Mouse (Mus musculus): ENCODE measurements around the gene Tceal1. TPM values are rescaled to one million over a fixed set of nuclear protein-coding genes. Genes with fewer than 3 reads are reported as not detected.

The Tceal1 gene
- polyA plus RNA-seq, 1 experiment = 1.1 TPM

GRCm38 (mm10) chrX:136742241-136742640 is 34.5 kb downstream of the Tceal1 start:
- Histone ChIP-seq H3K36me3 (ENCODE audit: control insufficient read depth, insufficient read depth) (peaks cover 16% of the 10 kb centered on the region), H3K27me3 (ENCODE audit: control insufficient read depth, insufficient read depth, insufficient read length) (no peaks in the 10 kb centered on the region), H3K79me2 (ENCODE audit: control insufficient read depth, insufficient read depth) (peaks cover 38% of the 10 kb centered on the region), H3K4me3 (peak overlapping the region; percentile 78), H3K4me2 (ENCODE audit: low read depth) (peak overlapping the region; percentile 84), H3ac (ENCODE audit: control insufficient read depth, insufficient read length) (no peak overlapping the region)
- no peak for TF ChIP-seq E2F4 (IDR thresholded peaks at IDR 0.05; ENCODE audit: insufficient read depth)
- no peak for TF ChIP-seq POLR2A (IDR thresholded peaks at IDR 0.05; ENCODE audit: insufficient read length, low read depth)

GRCm38 (mm10) chrX:136742661-136743103 is 34.9 kb downstream of the Tceal1 start:
- Histone ChIP-seq H3K27me3 (ENCODE audit: control insufficient read depth, insufficient read depth, insufficient read length) (no peaks in the 10 kb centered on the region), H3K36me3 (ENCODE audit: control insufficient read depth, insufficient read depth) (peaks cover 12% of the 10 kb centered on the region), H3K4me3 (peak overlapping the region; percentile 78), H3K79me2 (ENCODE audit: control insufficient read depth, insufficient read depth) (peaks cover 33% of the 10 kb centered on the region), H3ac (ENCODE audit: control insufficient read depth, insufficient read length) (no peak overlapping the region), H3K4me2 (ENCODE audit: low read depth) (peak overlapping the region; percentile 84)
- TF ChIP-seq POLR2AphosphoS2 (IDR thresholded peaks at IDR 0.05; ENCODE audit: insufficient read length, low read depth) (no peak), CEBPB (IDR thresholded peaks at IDR 0.05; ENCODE audit: insufficient read depth, poor library complexity, severe bottlenecking) (no peak), MYOD1 (IDR thresholded peaks at IDR 0.05; ENCODE audit: control insufficient read depth in 1 of 3, insufficient read length in 2 of 3, low read depth in 2 of 3) (no peak), E2F4 (IDR thresholded peaks at IDR 0.05; ENCODE audit: insufficient read depth) (no peak), TCF3 (IDR thresholded peaks at IDR 0.05; ENCODE audit: insufficient read length, low read depth) (no peak), TCF12 (IDR thresholded peaks at IDR 0.05; ENCODE audit: insufficient read depth, poor library complexity, severe bottlenecking) (no peak), USF1 (IDR thresholded peaks at IDR 0.05; ENCODE audit: low read depth) (no peak), REST (IDR thresholded peaks at IDR 0.05; ENCODE audit: insufficient read depth, insufficient read length) (no peak), POLR2A (IDR thresholded peaks at IDR 0.05; ENCODE audit: insufficient read length, low read depth) (no peak), MYOG (IDR thresholded peaks at IDR 0.05; ENCODE audit: control insufficient read depth in 1 of 3, insufficient read depth in 1 of 3, insufficient read length in 2 of 3, low read depth in 2 of 3) (no peak)

- Histone ChIP-seq H3K4me3 (peak within 1 kb of the TSS; percentile 78), H3K79me2 (ENCODE audit: control insufficient read depth, insufficient read depth) (peaks cover 25% of the 10 kb centered on the region), H3K27me3 (ENCODE audit: control insufficient read depth, insufficient read depth, insufficient read length) (no peaks in the 10 kb centered on the region), H3ac (ENCODE audit: control insufficient read depth, insufficient read length) (no peak within 1 kb of the TSS), H3K36me3 (ENCODE audit: control insufficient read depth, insufficient read depth) (peaks cover 4% of the 10 kb centered on the region), H3K4me2 (ENCODE audit: low read depth) (peak within 1 kb of the TSS; percentile 84)
- no peak for TF ChIP-seq TCF3 (IDR thresholded peaks at IDR 0.05; ENCODE audit: insufficient read length, low read depth)
- no peak for TF ChIP-seq CEBPB (IDR thresholded peaks at IDR 0.05; ENCODE audit: insufficient read depth, poor library complexity, severe bottlenecking)
Measured at GRCm38 (mm10) chrX:136743459-136743858, 35.7 kb downstream of the Tceal1 start, which contains the start of gene Morf4l2. Gene Morf4l2 (minus strand): TSS chrX:136743690.

GRCm38 (mm10) chrX:136744663-136745062 is 36.9 kb downstream of the Tceal1 start:
- H3K27me3 ChIP-seq (ENCODE audit: control insufficient read depth, insufficient read depth, insufficient read length) = no peaks in the 10 kb centered on the region
- no peak for TF ChIP-seq E2F4 (IDR thresholded peaks at IDR 0.05; ENCODE audit: insufficient read depth)
- TF ChIP-seq MAX (IDR thresholded peaks at IDR 0.05; ENCODE audit: low read depth) = no peak
- no peak for TF ChIP-seq POLR2A (IDR thresholded peaks at IDR 0.05; ENCODE audit: insufficient read length, low read depth)
- no peak for TF ChIP-seq REST (IDR thresholded peaks at IDR 0.05; ENCODE audit: insufficient read depth, insufficient read length)
- no peak for TF ChIP-seq USF1 (IDR thresholded peaks at IDR 0.05; ENCODE audit: low read depth)
- no peak for TF ChIP-seq TCF3 (IDR thresholded peaks at IDR 0.05; ENCODE audit: insufficient read length, low read depth)
- no peak for TF ChIP-seq TCF12 (IDR thresholded peaks at IDR 0.05; ENCODE audit: insufficient read depth, poor library complexity, severe bottlenecking)
- TF ChIP-seq POLR2AphosphoS2 (IDR thresholded peaks at IDR 0.05; ENCODE audit: insufficient read length, low read depth) = no peak
- no peak for TF ChIP-seq SRF (IDR thresholded peaks at IDR 0.05; ENCODE audit: control insufficient read depth, insufficient read length, low read depth)
- TF ChIP-seq MYOG (IDR thresholded peaks at IDR 0.05; ENCODE audit: control insufficient read depth in 1 of 3, insufficient read depth in 1 of 3, insufficient read length in 2 of 3, low read depth in 2 of 3) = no peak
- TF ChIP-seq CEBPB (IDR thresholded peaks at IDR 0.05; ENCODE audit: insufficient read depth, poor library complexity, severe bottlenecking) = no peak
- no peak for TF ChIP-seq MYOD1 (IDR thresholded peaks at IDR 0.05; ENCODE audit: control insufficient read depth in 1 of 3, insufficient read length in 2 of 3, low read depth in 2 of 3)
- H3ac ChIP-seq (ENCODE audit: control insufficient read depth, insufficient read length) = no peak overlapping the region
- H3K79me2 ChIP-seq (ENCODE audit: control insufficient read depth, insufficient read depth) = peaks cover 13% of the 10 kb centered on the region
- H3K36me3 ChIP-seq (ENCODE audit: control insufficient read depth, insufficient read depth) = no peaks in the 10 kb centered on the region
- H3K4me3 ChIP-seq = no peak overlapping the region
- H3K4me2 ChIP-seq (ENCODE audit: low read depth) = no peak overlapping the region

GRCm38 (mm10) chrX:136749329-136749728 is 41.5 kb downstream of the Tceal1 start:
- no peak for TF ChIP-seq SRF (IDR thresholded peaks at IDR 0.05; ENCODE audit: control insufficient read depth, insufficient read length, low read depth)
- TF ChIP-seq USF1 (IDR thresholded peaks at IDR 0.05; ENCODE audit: low read depth) = no peak
- TF ChIP-seq POLR2A (IDR thresholded peaks at IDR 0.05; ENCODE audit: insufficient read length, low read depth) = no peak
- TF ChIP-seq MAX (IDR thresholded peaks at IDR 0.05; ENCODE audit: low read depth) = no peak
- TF ChIP-seq POLR2AphosphoS2 (IDR thresholded peaks at IDR 0.05; ENCODE audit: insufficient read length, low read depth) = no peak
- TF ChIP-seq CEBPB (IDR thresholded peaks at IDR 0.05; ENCODE audit: insufficient read depth, poor library complexity, severe bottlenecking) = no peak
- TF ChIP-seq REST (IDR thresholded peaks at IDR 0.05; ENCODE audit: insufficient read depth, insufficient read length) = no peak
- no peak overlapping the region for H3K4me3 ChIP-seq

More at GRCm38 (mm10) chrX:136749329-136749728, 41.5 kb downstream of the Tceal1 start:
- no peak overlapping the region for H3ac ChIP-seq (ENCODE audit: control insufficient read depth, insufficient read length)
- no peaks in the 10 kb centered on the region for H3K27me3 ChIP-seq (ENCODE audit: control insufficient read depth, insufficient read depth, insufficient read length)
- no peaks in the 10 kb centered on the region for H3K79me2 ChIP-seq (ENCODE audit: control insufficient read depth, insufficient read depth)
- H3K36me3 ChIP-seq (ENCODE audit: control insufficient read depth, insufficient read depth) = no peaks in the 10 kb centered on the region
- no peak overlapping the region for H3K4me2 ChIP-seq (ENCODE audit: low read depth)

Measured in myocyte (in vitro differentiated cells).